Mouse (Mus musculus): ENCODE measurements around the gene Gm1123. TPM values are rescaled to one million over a fixed set of nuclear protein-coding genes. Genes with fewer than 3 reads are reported as not detected.
A peak's percentile ranks its signal among the peaks of the same experiment; 100 is the strongest.

The Gm1123 gene
- not detected for total RNA-seq (2021)
- not detected in 2 replicates for polyA plus RNA-seq (2012; rRNA removed)
- long read RNA-seq, result 0 reads

- DNase-seq, result no peak
Measured at GRCm38 (mm10) chr9:99035575-99035974, at the start of gene Gm1123. Gm1123 (minus strand) TSS chr9:99035715.

GRCm38 (mm10) chr9:99081718-99082117 is 46.2 kb upstream of the Gm1123 start:
- DNase-seq, result no peak

- DNase-seq, result no peak
Measured at GRCm38 (mm10) chr9:99081308-99081707, 45.8 kb upstream of the Gm1123 start.

- DNase-seq, result no peak
Measured at GRCm38 (mm10) chr9:99080657-99081056, 45.1 kb upstream of the Gm1123 start.

- DNase-seq, result no peak
Measured at GRCm38 (mm10) chr9:99074462-99074861, 38.9 kb upstream of the Gm1123 start.

- DNase-seq, result no peak
Measured at GRCm38 (mm10) chr9:99072538-99072937, 37.0 kb upstream of the Gm1123 start.

GRCm38 (mm10) chr9:99065311-99065710 is 29.8 kb upstream of the Gm1123 start:
- no peak for DNase-seq

GRCm38 (mm10) chr9:99064216-99064615 is 28.7 kb upstream of the Gm1123 start:
- no peak for DNase-seq

- DNase-seq, result peak; percentile 78
Measured at GRCm38 (mm10) chr9:99062544-99062943, 27.0 kb upstream of the Gm1123 start.

- no peak for DNase-seq
Measured at GRCm38 (mm10) chr9:99057751-99058150, 22.2 kb upstream of the Gm1123 start.

- DNase-seq, result no peak
Measured at GRCm38 (mm10) chr9:99049760-99050159, 14.2 kb upstream of the Gm1123 start.

GRCm38 (mm10) chr9:99048724-99049250 is 13.3 kb upstream of the Gm1123 start:
- no peak for DNase-seq

GRCm38 (mm10) chr9:99044761-99045160 is 9.2 kb upstream of the Gm1123 start:
- DNase-seq, result no peak

GRCm38 (mm10) chr9:99042641-99043040 is 7.1 kb upstream of the Gm1123 start:
- DNase-seq, result no peak

GRCm38 (mm10) chr9:99041994-99042393 is 6.5 kb upstream of the Gm1123 start:
- DNase-seq, result no peak

GRCm38 (mm10) chr9:99034111-99034510 is 1.4 kb downstream of the Gm1123 start:
- no peak for DNase-seq

GRCm38 (mm10) chr9:99032031-99032430 is 3.5 kb downstream of the Gm1123 start:
- DNase-seq, result no peak

- DNase-seq, result no peak
Measured at GRCm38 (mm10) chr9:99021751-99022150, 13.8 kb downstream of the Gm1123 start.

GRCm38 (mm10) chr9:99021166-99021565 is 14.3 kb downstream of the Gm1123 start:
- no peak for DNase-seq

- DNase-seq, result no peak
Measured at GRCm38 (mm10) chr9:99017679-99018078, 17.8 kb downstream of the Gm1123 start.

- no peak for DNase-seq
Measured at GRCm38 (mm10) chr9:99016759-99017158, 18.8 kb downstream of the Gm1123 start.

GRCm38 (mm10) chr9:99016301-99016700 is 19.2 kb downstream of the Gm1123 start:
- peak; percentile 37 for DNase-seq

GRCm38 (mm10) chr9:99009898-99010199 is 25.7 kb downstream of the Gm1123 start:
- DNase-seq, result no peak

- DNase-seq, result no peak
Measured at GRCm38 (mm10) chr9:99009069-99009897, 26.2 kb downstream of the Gm1123 start.
